In genomic region chr7:27162780-27163449, GRCm38 (mm10) we compare ENCODE assay signal across 11 mouse cellular contexts. TPM values are rescaled to one million over a fixed set of nuclear protein-coding genes. Genes with fewer than 3 reads are reported as not detected.
DNase-seq lines count a peak whose midpoint lies in the region; ATAC-seq and TF ChIP-seq lines count a peak whose summit lies in the region.
"Had no signal": no experiment of that assay in that cellular context is flagged by ENCODE, and none has a peak within 500 bp of the region (broad histone marks: within the 10 kb centered on the region; RNA-seq: fewer than 3 reads in every experiment).

No protein-coding gene starts in this region.

- H3K36me3 ChIP-seq in heart, embryonic 15.5 days, result peaks cover 30% of the 10 kb centered on the region
- H3K36me3 ChIP-seq in G1E (replicated peaks), result peaks cover 80% of the 10 kb centered on the region
- H3K36me3 ChIP-seq in forebrain, embryonic 15.5 days, result peaks cover 26% of the 10 kb centered on the region
- peaks cover 68% of the 10 kb centered on the region for H3K36me3 ChIP-seq in midbrain, embryonic 10.5 days
- peaks cover 14% of the 10 kb centered on the region for H3K36me3 ChIP-seq in thymus, adult 2 months (ENCODE audit: control insufficient read depth, insufficient read depth, low read length)

- DNase-seq in heart, postnatal 36 days, result no peak
- no peak for DNase-seq in G1E (ENCODE audit: low spot score)
- DNase-seq in midbrain, embryonic 10.5 days (ENCODE audit: low spot score), result no peak
- DNase-seq in thymus, adult 2 months, result no peak
- DNase-seq in adrenal gland, postnatal 14 days, result no peak
- DNase-seq in spleen, postnatal 36 days (ENCODE audit: low spot score in 2 of 2), result no peak
- DNase-seq: thymus, postnatal 36 days had no signal

- intact Hi-C loops in heart, postnatal 36 days (cut with DNase I), result loop anchor here (2.0 to 10.0 kb wide), 2 partner anchors 16 to 322 kb away; partner anchors contain the start of genes Rab4b and Sertad1

- TF ChIP-seq POLR2A in thymus, adult 2 months (IDR thresholded peaks at IDR 0.05; ENCODE audit: control insufficient read depth, extremely low read depth, insufficient read depth, low read length, poor library complexity), result no peak

- H3K4me2 ChIP-seq in heart, embryonic 15.5 days, result peak overlapping the region; percentile 82
- peak overlapping the region; percentile 85 for H3K4me2 ChIP-seq in forebrain, embryonic 15.5 days (replicated peaks)

- no peak overlapping the region for H3K4me3 ChIP-seq in heart, embryonic 15.5 days
- peak overlapping the region; percentile 0; the same call in 1 of the 2 replicates for H3K4me3 ChIP-seq in G1E (ENCODE audit: low read depth, low read length)
- no peak overlapping the region for H3K4me3 ChIP-seq in forebrain, embryonic 15.5 days
- H3K4me3 ChIP-seq in midbrain, embryonic 10.5 days, result peak overlapping the region; percentile 86; the same call in 1 of the 2 replicates
- H3K4me3 ChIP-seq in thymus, adult 2 months (ENCODE audit: control insufficient read depth, insufficient read depth, low read length), result no peak overlapping the region

- 0 out of 2 replicates have a peak overlapping the region, but pooled peaks have one; percentile 10 for H3K9ac ChIP-seq in heart, embryonic 15.5 days
- peak overlapping the region; percentile 7; the same call in 1 of the 2 replicates for H3K9ac ChIP-seq in forebrain, embryonic 15.5 days (replicated peaks)

- peaks cover 66% of the 10 kb centered on the region for H3K4me1 ChIP-seq in heart, embryonic 15.5 days (replicated peaks)
- H3K4me1 ChIP-seq in G1E (ENCODE audit: insufficient read depth, low read depth, low read length), result peaks cover 74% of the 10 kb centered on the region
- H3K4me1 ChIP-seq in forebrain, embryonic 15.5 days, result peaks cover 70% of the 10 kb centered on the region
- H3K4me1 ChIP-seq in midbrain, embryonic 10.5 days, result peaks cover 67% of the 10 kb centered on the region
- H3K4me1 ChIP-seq in thymus, adult 2 months (replicated peaks; ENCODE audit: control insufficient read depth, insufficient read depth, low read length), result peaks cover 48% of the 10 kb centered on the region

- no peak for ATAC-seq in heart, embryonic 15.5 days (replicated peaks; ENCODE audit: insufficient number of reproducible peaks, insufficient read depth, low FRiP score, low read depth)
- no peak for ATAC-seq in G1E (ENCODE audit: extremely low read depth, insufficient number of reproducible peaks, low FRiP score, poor library complexity, severe bottlenecking)
- ATAC-seq in forebrain, embryonic 15.5 days (replicated peaks), result no peak

- H3K27me3 ChIP-seq in heart, embryonic 15.5 days, result no peaks in the 10 kb centered on the region
- no peaks in the 10 kb centered on the region; the same call in 1 of the 2 replicates for H3K27me3 ChIP-seq in G1E (ENCODE audit: insufficient read depth, low read length)
- no peaks in the 10 kb centered on the region for H3K27me3 ChIP-seq in forebrain, embryonic 15.5 days
- H3K27me3 ChIP-seq in midbrain, embryonic 10.5 days (ENCODE audit: low read depth, poor library complexity, severe bottlenecking), result no peaks in the 10 kb centered on the region
- no peaks in the 10 kb centered on the region for H3K27me3 ChIP-seq in thymus, adult 2 months (ENCODE audit: control insufficient read depth, insufficient read depth, low read length)

- no peaks in the 10 kb centered on the region for H3K9me3 ChIP-seq in heart, embryonic 15.5 days (replicated peaks)
- no peaks in the 10 kb centered on the region for H3K9me3 ChIP-seq in G1E (replicated peaks)
- H3K9me3 ChIP-seq in forebrain, embryonic 15.5 days, result no peaks in the 10 kb centered on the region
- no peaks in the 10 kb centered on the region for H3K9me3 ChIP-seq in midbrain, embryonic 10.5 days (replicated peaks)

- TF ChIP-seq CTCF in G1E (IDR thresholded peaks at IDR 0.05; ENCODE audit: low read depth, low read length), result no peak
- no peak for TF ChIP-seq CTCF in thymus, adult 2 months (IDR thresholded peaks at IDR 0.05; ENCODE audit: borderline replicate concordance, control insufficient read depth, extremely low read depth, insufficient read depth, low read length, poor library complexity)

- 71% methylated on average over 5 of the region's 5 CpGs for WGBS in heart, embryonic 15.5 days
- WGBS in forebrain, embryonic 15.5 days, result 93% methylated on average over 5 of the region's 5 CpGs
- 86% methylated on average over 5 of the region's 5 CpGs for WGBS in midbrain, embryonic 10.5 days
- WGBS in thymus, adult 2 months, result 90% methylated on average over 5 of the region's 5 CpGs

- H3K27ac ChIP-seq in heart, embryonic 15.5 days, result no peak overlapping the region
- H3K27ac ChIP-seq in forebrain, embryonic 15.5 days (replicated peaks), result no peak overlapping the region
- 0 out of 2 replicates have a peak overlapping the region, but pooled peaks have one; percentile 10 for H3K27ac ChIP-seq in midbrain, embryonic 10.5 days (replicated peaks)
- no peak overlapping the region for H3K27ac ChIP-seq in thymus, adult 2 months (ENCODE audit: control insufficient read depth, insufficient read depth, low read length)

RNA-seq across cellular contexts. Expression of gene Egln2, which starts 3.7 kb away (rescaled TPM):
- polyA plus RNA-seq in heart, embryonic 15.5 days (2015; fragmentation: Nextera tagmentation; extraction: Ambion mirVana), result 45.7 and 65.8 TPM in 2 replicates
- 10 to 100 TPM; 59.3 to 61.7 TPM for total RNA-seq in heart, postnatal 36 days (2021)
- total RNA-seq in G1E (2014; fragmentation: Nextera tagmentation) (16.9 and 22.0 TPM in 2 replicates), G1E (2017) (42.6 and 46.4 TPM in 2 replicates)
- polyA plus RNA-seq in G1E (2012), result 74.6 and 101 TPM in 2 replicates
- polyA plus RNA-seq in forebrain, embryonic 15.5 days (2015; fragmentation: Nextera tagmentation; extraction: Ambion mirVana), result 107 and 109 TPM in 2 replicates
- polyA plus RNA-seq in midbrain, embryonic 10.5 days (2016; fragmentation: Nextera tagmentation; extraction: Ambion mirVana), result 80.4 and 84.4 TPM in 2 replicates
- polyA plus RNA-seq in thymus, adult 2 months (2012; rRNA removed), result 116 and 125 TPM in 2 replicates
- 83.9 and 92.9 TPM in 2 replicates for total RNA-seq in adrenal gland, postnatal 14 days (2021)

RNA-seq across cellular contexts. Expression of gene Cyp2t4, which starts 9.4 kb away (rescaled TPM):
- polyA plus RNA-seq in heart, embryonic 15.5 days (2015; fragmentation: Nextera tagmentation; extraction: Ambion mirVana), result 0.11 TPM in 1 of 2 replicates, not detected in the other
- total RNA-seq in heart, postnatal 36 days (2021), result not detected
- not detected in 2 replicates for total RNA-seq in G1E (2014; fragmentation: Nextera tagmentation)
- 0.06 TPM in 1 of 2 replicates, not detected in the other for total RNA-seq in G1E (2017)
- polyA plus RNA-seq in G1E (2012), result not detected in 2 replicates
- 0.27 TPM in 2 replicates for polyA plus RNA-seq in forebrain, embryonic 15.5 days (2015; fragmentation: Nextera tagmentation; extraction: Ambion mirVana)
- 0.12 and 0.19 TPM in 2 replicates for polyA plus RNA-seq in midbrain, embryonic 10.5 days (2016; fragmentation: Nextera tagmentation; extraction: Ambion mirVana)
- 0.11 TPM in 1 of 2 replicates, not detected in the other for polyA plus RNA-seq in thymus, adult 2 months (2012; rRNA removed)
- not detected in 2 replicates for total RNA-seq in adrenal gland, postnatal 14 days (2021)
- polyA plus RNA-seq: brain, embryonic 14.5 days had no signal

RNA-seq across cellular contexts. Expression of gene Rab4b, which starts 15.8 kb away (rescaled TPM):
- 43.0 and 52.6 TPM in 2 replicates for polyA plus RNA-seq in heart, embryonic 15.5 days (2015; fragmentation: Nextera tagmentation; extraction: Ambion mirVana)
- total RNA-seq in heart, postnatal 36 days (2021), result 10 to 100 TPM; 14.5 to 15.7 TPM
- 36.5 and 37.4 TPM in 2 replicates for total RNA-seq in G1E (2014; fragmentation: Nextera tagmentation)
- 14.6 and 15.2 TPM in 2 replicates for total RNA-seq in G1E (2017)
- polyA plus RNA-seq in G1E (2012), result 182 and 204 TPM in 2 replicates
- 79.0 and 86.9 TPM in 2 replicates for polyA plus RNA-seq in forebrain, embryonic 15.5 days (2015; fragmentation: Nextera tagmentation; extraction: Ambion mirVana)
- polyA plus RNA-seq in midbrain, embryonic 10.5 days (2016; fragmentation: Nextera tagmentation; extraction: Ambion mirVana), result 69.0 and 71.0 TPM in 2 replicates
- polyA plus RNA-seq in thymus, adult 2 months (2012; rRNA removed), result 127 and 136 TPM in 2 replicates
- 39.5 and 55.2 TPM in 2 replicates for total RNA-seq in adrenal gland, postnatal 14 days (2021)

RNA-seq across cellular contexts. Expression of gene Gm21983, which starts 18.0 kb away (rescaled TPM):
- polyA plus RNA-seq in heart, embryonic 15.5 days (2015; fragmentation: Nextera tagmentation; extraction: Ambion mirVana), result not detected in 2 replicates
- not detected for total RNA-seq in heart, postnatal 36 days (2021)
- total RNA-seq in G1E (2014; fragmentation: Nextera tagmentation) (0.83 TPM in 1 of 2 replicates, not detected in the other), G1E (2017) (not detected in 2 replicates)
- polyA plus RNA-seq in G1E (2012), result 0.04 TPM in 1 of 2 replicates, not detected in the other
- polyA plus RNA-seq in forebrain, embryonic 15.5 days (2015; fragmentation: Nextera tagmentation; extraction: Ambion mirVana), result not detected in 2 replicates
- polyA plus RNA-seq in midbrain, embryonic 10.5 days (2016; fragmentation: Nextera tagmentation; extraction: Ambion mirVana), result not detected in 2 replicates
- polyA plus RNA-seq in thymus, adult 2 months (2012; rRNA removed), result 0.19 TPM in 1 of 2 replicates, not detected in the other
- not detected in 2 replicates for total RNA-seq in adrenal gland, postnatal 14 days (2021)
- total RNA-seq: ES-E14 had no signal
- polyA plus RNA-seq: brain, embryonic 14.5 days had no signal

RNA-seq across cellular contexts. Expression of gene Mia, which starts 18.0 kb away (rescaled TPM):
- 4.9 and 12.8 TPM in 2 replicates for polyA plus RNA-seq in heart, embryonic 15.5 days (2015; fragmentation: Nextera tagmentation; extraction: Ambion mirVana)
- total RNA-seq in heart, postnatal 36 days (2021), result not detected
- total RNA-seq in G1E (2014; fragmentation: Nextera tagmentation), result 0.87 and 4.6 TPM in 2 replicates
- total RNA-seq in G1E (2017), result 0.82 and 1.4 TPM in 2 replicates
- 0.24 TPM in 1 of 2 replicates, not detected in the other for polyA plus RNA-seq in G1E (2012)
- polyA plus RNA-seq in forebrain, embryonic 15.5 days (2015; fragmentation: Nextera tagmentation; extraction: Ambion mirVana), result 9.4 and 14.8 TPM in 2 replicates
- 2.1 and 2.2 TPM in 2 replicates for polyA plus RNA-seq in midbrain, embryonic 10.5 days (2016; fragmentation: Nextera tagmentation; extraction: Ambion mirVana)
- polyA plus RNA-seq in thymus, adult 2 months (2012; rRNA removed), result 4.0 and 5.2 TPM in 2 replicates
- total RNA-seq in adrenal gland, postnatal 14 days (2021), result 0.89 TPM in 1 of 2 replicates, not detected in the other

Comparison
In these comparisons a context has a peak if more than half of its experiments do, and no peak if none do; other contexts are left out.
1. H3K4me3 ChIP-seq: peak in G1E (single experiment) and midbrain, embryonic 10.5 days (single experiment); none in heart, embryonic 15.5 days (single experiment), forebrain, embryonic 15.5 days (single experiment) and thymus, adult 2 months (single experiment).